Mouse (Mus musculus) macrophage (primary cell): ENCODE data around the gene Bicc1. TPM values are rescaled to one million over a fixed set of nuclear protein-coding genes. Genes with fewer than 3 reads are reported as not detected.

Experiments
- polyA plus RNA-seq: library from polyadenylated mRNA; stranded (reverse); fragments of 250-400 nt; gene quantifications from 3 replicates; pipeline ENCODE4 v1.2.4, GENCODE M21; 2018; ENCODE audit warnings: inconsistent platforms

The Bicc1 gene
- polyA plus RNA-seq, 1 experiment from 2014 or later: not detected

Other genes starting within 250 kb of the Bicc1 start
- 22.4 to 46.9 TPM (median 28.1 TPM) in 3 replicates for gene Tfam, start 78.6 kb upstream of the Bicc1 start, polyA plus RNA-seq
- 32.3 to 62.9 TPM (median 34.0 TPM) in 3 replicates for gene Ube2d1, start 125.6 kb upstream of the Bicc1 start, polyA plus RNA-seq
- gene Cisd1, start 185.3 kb upstream of the Bicc1 start, polyA plus RNA-seq: 12.0 to 43.0 TPM (median 19.5 TPM) in 3 replicates
- 15.1 to 17.3 TPM (median 16.2 TPM) in 3 replicates for gene Ipmk, start 188.1 kb upstream of the Bicc1 start, polyA plus RNA-seq